Mouse (Mus musculus) ES-E14 (cell line): ENCODE results near the gene Asb13. TPM values are rescaled to one million over a fixed set of nuclear protein-coding genes. Genes with fewer than 3 reads are reported as not detected.

Source experiments
- DNase-seq: peaks from one replicate; pipeline ENCODE4 v3.0.0-alpha.2; 2013; ENCODE audit warnings: low read depth, low spot score
- H3K27ac ChIP-seq: 2 replicates; pipeline ENCODE4 v1.5.1; 2012; ENCODE audit warnings: low read depth, mild to moderate bottlenecking, low read length, moderate library complexity, mixed read lengths; ENCODE audit not compliant: poor library complexity, insufficient read depth, severe bottlenecking
- H3K36me3 ChIP-seq: 2 replicates; pipeline ENCODE4 v1.6.1; 2012; ENCODE audit warnings: mild to moderate bottlenecking, low read length, moderate library complexity, mixed read lengths; ENCODE audit not compliant: control insufficient read depth, poor library complexity, insufficient read depth, severe bottlenecking
- H3K4me1 ChIP-seq, 2 experiments: fragments of 150-350 bp in 1 of 2; sonication (generic) in 1 of 2; 2 replicates each; pipeline ENCODE4 v1.6.1; 2012; ENCODE audit warnings: low read length in 2 of 2, mild to moderate bottlenecking in 1 of 2, mixed read lengths in 1 of 2; ENCODE audit not compliant: control insufficient read depth in 2 of 2, insufficient read depth in 2 of 2, poor library complexity in 1 of 2
- H3K4me3 ChIP-seq, 2 experiments: fragments of 150-350 bp in 1 of 2; sonication (generic) in 1 of 2; 2 replicates each; pipeline ENCODE4 v1.5.1; 2012; ENCODE audit warnings: low read length in 2 of 2, low read depth in 1 of 2, mild to moderate bottlenecking in 1 of 2, mixed read lengths in 1 of 2; ENCODE audit not compliant: insufficient read depth in 1 of 2, poor library complexity in 1 of 2, severe bottlenecking in 1 of 2
- H3K9ac ChIP-seq: 2 replicates; pipeline ENCODE4 v1.6.1; 2012; ENCODE audit warnings: low read depth, mild to moderate bottlenecking, low read length, mixed read lengths; ENCODE audit not compliant: poor library complexity, insufficient read depth, severe bottlenecking
- H3K9me3 ChIP-seq: fragments of 150-350 bp; sonication (generic); 2 replicates; pipeline ENCODE4 v1.6.1; 2012; ENCODE audit warnings: low read depth, mild to moderate bottlenecking, low read length; ENCODE audit not compliant: control insufficient read depth, insufficient read depth
- CHD2 ChIP-seq: IDR thresholded peaks from 2 replicates; pipeline ENCODE4 v1.6.1; 2014; ENCODE audit warnings: mild to moderate bottlenecking, low read depth, low read length, inconsistent platforms
- HCFC1 ChIP-seq: IDR thresholded peaks from 2 replicates; pipeline ENCODE4 v1.6.1; 2012; ENCODE audit warnings: low read length, inconsistent platforms, borderline replicate concordance; ENCODE audit not compliant: insufficient read depth
- MAFK ChIP-seq: IDR thresholded peaks from 2 replicates; pipeline ENCODE4 v1.6.1; 2014; ENCODE audit warnings: mild to moderate bottlenecking, low read depth, low read length, inconsistent platforms; ENCODE audit not compliant: insufficient read depth
- ZC3H11A ChIP-seq: IDR thresholded peaks from 2 replicates; pipeline ENCODE4 v1.6.1; 2012; ENCODE audit warnings: low read depth, mild to moderate bottlenecking, inconsistent platforms, low read length, borderline replicate concordance
- ZNF384 ChIP-seq: IDR thresholded peaks from 2 replicates; pipeline ENCODE4 v1.6.1; 2012; ENCODE audit warnings: low read depth, low read length, inconsistent platforms
- in situ Hi-C, 2 experiments: fragments of 600-800 bp; cut with MboI; formaldehyde crosslinking; loops; one replicate each; pipeline ENCODE4 v1.15.1; 2025; ENCODE audit warnings: low sequenced_read_pairs in 2 of 2, inconsistent platforms in 1 of 2; ENCODE audit not compliant: unreplicated experiment in 2 of 2
- total RNA-seq: library from RNA; depleted of rRNA; stranded (reverse); fragments of 300-350 nt; gene quantifications from 2 replicates; pipeline ENCODE4 v1.2.3, GENCODE M21; 2012

The Asb13 gene
- total RNA-seq, 1 experiment: 2.3 TPM

- peak; percentile 13 for DNase-seq
- 0 out of 4 replicates have a peak, but pooled peaks cover 0 to 1% of the 10 kb centered on the region in 2 experiments for H3K4me1 ChIP-seq
Observed at GRCm38 (mm10) chr13:3628102-3628501, 5.7 kb upstream of the Asb13 start.

DNA sequence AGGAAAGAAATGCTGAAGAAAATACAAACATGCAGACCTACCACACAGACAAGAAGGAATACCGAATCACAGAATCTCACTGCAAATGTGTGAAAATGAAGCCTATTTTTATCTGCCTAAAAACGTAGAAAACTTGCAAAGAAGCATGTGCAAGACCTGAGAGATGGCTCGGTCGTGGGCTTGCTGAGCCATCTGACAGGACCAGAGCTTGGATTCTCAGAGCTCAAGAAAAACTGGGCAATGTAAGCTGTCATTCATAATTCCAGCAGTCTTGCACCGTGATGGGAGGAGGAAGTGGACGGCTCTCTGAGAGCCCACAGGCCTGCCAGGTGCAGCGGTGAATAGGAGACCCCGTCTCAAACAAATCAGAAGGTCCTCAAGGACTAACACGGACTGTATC is 1.3 kb upstream of the Asb13 start:
- Histone ChIP-seq H3K36me3 (no peaks in the 10 kb centered on the region), H3K4me1 (0 out of 4 replicates have a peak, but pooled peaks cover 0 to 1% of the 10 kb centered on the region in 2 experiments), H3K9me3 (no peaks in the 10 kb centered on the region), H3K4me3 (no peak overlapping the region), H3K27ac (no peak overlapping the region), H3K9ac (no peak overlapping the region)
- TF ChIP-seq MAFK (no peak), ZNF384 (no peak), ZC3H11A (no peak), CHD2 (no peak), HCFC1 (no peak)
- no peak for DNase-seq
- in situ Hi-C loops: loop anchor here in 1 of 2 experiments (25.0 kb wide), 1 partner anchor 220 kb away; no protein-coding TSS in a partner anchor

More at GRCm38 (mm10) chr13:3628102-3628501, 5.7 kb upstream of the Asb13 start:
- Histone ChIP-seq H3K27ac (no peak overlapping the region), H3K36me3 (no peaks in the 10 kb centered on the region), H3K4me3 (no peak overlapping the region), H3K9ac (no peak overlapping the region), H3K9me3 (peaks cover 2% of the 10 kb centered on the region; the same call in 1 of the 2 replicates)
- in situ Hi-C loops: loop anchor here in 1 of 2 experiments (25.0 kb wide), 1 partner anchor 216 kb away; no protein-coding TSS in a partner anchor
- TF ChIP-seq ZNF384 (no peak), ZC3H11A (no peak), HCFC1 (no peak), MAFK (no peak)

GRCm38 (mm10) chr13:3633131-3633530 is 701 bp upstream of the Asb13 start:
- Histone ChIP-seq H3K9ac (no peak overlapping the region), H3K4me3 (no peak overlapping the region), H3K4me1 (no peaks in the 10 kb centered on the region), H3K27ac (no peak overlapping the region), H3K36me3 (no peaks in the 10 kb centered on the region), H3K9me3 (no peaks in the 10 kb centered on the region)
- TF ChIP-seq ZNF384 (no peak), MAFK (no peak), HCFC1 (no peak), ZC3H11A (no peak), CHD2 (no peak)
- no peak for DNase-seq
- in situ Hi-C loops: loop anchor here in 1 of 2 experiments (25.0 kb wide), 1 partner anchor 221 kb away; no protein-coding TSS in a partner anchor

DNA sequence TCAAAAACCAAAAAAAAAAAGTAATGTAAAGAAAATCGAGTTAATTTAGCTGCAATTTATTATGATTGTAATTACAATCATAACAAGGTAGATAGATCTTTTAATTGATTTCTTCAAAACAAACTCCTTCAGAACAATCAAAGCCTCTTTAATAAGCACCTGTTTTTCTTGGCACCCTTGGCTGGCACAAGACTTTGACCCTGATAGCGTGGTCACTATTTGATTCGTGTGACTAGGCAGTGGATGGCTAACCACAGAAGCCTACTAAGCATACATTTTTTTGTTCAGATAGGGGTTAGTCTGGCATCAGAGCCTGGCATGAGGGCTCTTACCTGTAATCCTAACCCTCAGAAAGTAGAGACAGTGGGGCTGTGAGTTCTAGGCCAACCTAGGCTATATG is 1.2 kb downstream of the Asb13 start:
- TF ChIP-seq HCFC1: no peak
- TF ChIP-seq CHD2: no peak
- no peak for TF ChIP-seq MAFK
- TF ChIP-seq ZNF384: no peak
- no peak for TF ChIP-seq ZC3H11A
- Histone ChIP-seq H3K9me3 (no peaks in the 10 kb centered on the region), H3K9ac (no peak overlapping the region), H3K4me3 (no peak overlapping the region), H3K27ac (no peak overlapping the region), H3K36me3 (no peaks in the 10 kb centered on the region), H3K4me1 (no peaks in the 10 kb centered on the region)
- in situ Hi-C loops: loop anchor here in 1 of 2 experiments (25.0 kb wide), 1 partner anchor 223 kb away; no protein-coding TSS in a partner anchor
- DNase-seq: no peak

GRCm38 (mm10) chr13:3636797-3637196 is 3.0 kb downstream of the Asb13 start:
- no peak for DNase-seq
- Histone ChIP-seq H3K36me3 (no peaks in the 10 kb centered on the region), H3K27ac (no peak overlapping the region), H3K4me1 (no peaks in the 10 kb centered on the region), H3K9ac (no peak overlapping the region), H3K4me3 (no peak overlapping the region), H3K9me3 (no peaks in the 10 kb centered on the region)
- TF ChIP-seq MAFK: no peak
- no peak for TF ChIP-seq HCFC1
- no peak for TF ChIP-seq CHD2
- TF ChIP-seq ZNF384: no peak
- TF ChIP-seq ZC3H11A: no peak
- in situ Hi-C loops: loop anchor here in 1 of 2 experiments (25.0 kb wide), 1 partner anchor 224 kb away; no protein-coding TSS in a partner anchor
